Mouse (Mus musculus) small intestine, adult 2 months (tissue): Measurements from ENCODE around the gene Clmn.

Experiments used
- CTCF ChIP-seq: fragments of 200-500 bp; IDR thresholded peaks from 2 replicates; pipeline ENCODE4 v1.5.1; 2012; ENCODE audit warnings: low read depth, mild to moderate bottlenecking, control low read depth, inconsistent platforms, low read length, moderate library complexity, mixed read lengths; ENCODE audit not compliant: insufficient replicate concordance, insufficient read length; ENCODE audit errors: extremely low read depth
- POLR2A ChIP-seq: fragments of 200-500 bp; IDR thresholded peaks from 2 replicates; pipeline ENCODE4 v1.6.1; 2012; ENCODE audit warnings: low read depth, mild to moderate bottlenecking, control low read depth, inconsistent platforms, low read length, moderate library complexity

- TF ChIP-seq POLR2A (no peak), CTCF (no peak)
These were observed 125.9 kb downstream of the Clmn start for GRCm38 (mm10) chr12:104738931-104739330.
